Comparison of ENCODE assay signal across 17 mouse cellular contexts in the genomic region with DNA sequence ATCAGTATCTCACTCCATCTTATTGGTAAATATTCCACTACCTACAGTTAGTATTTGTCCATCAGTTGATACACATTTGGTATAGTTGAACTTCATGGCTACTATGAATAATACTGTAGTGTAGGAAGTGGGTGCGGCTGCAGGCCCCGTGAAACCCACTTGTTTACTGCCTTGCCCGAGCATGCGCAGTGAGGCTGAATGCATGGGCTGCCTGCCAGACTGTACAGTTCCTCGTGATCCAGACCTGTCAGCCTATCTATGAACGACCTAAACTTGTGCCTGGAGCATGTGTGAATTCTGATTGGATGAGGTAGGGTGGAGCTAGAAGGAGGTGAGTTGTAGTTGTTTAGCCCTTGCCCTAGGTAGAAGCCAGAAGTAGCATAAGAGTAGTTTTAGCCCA.
DNase-seq lines count a peak whose midpoint lies in the region.
"Had no signal": no experiment of that assay in that cellular context is flagged by ENCODE, and none has a peak within 500 bp of the region (broad histone marks: within the 10 kb centered on the region; RNA-seq: fewer than 3 reads in every experiment).

No protein-coding gene starts in this region.

- peak; percentile 24 for DNase-seq in heart, postnatal 4 days
- no peak for DNase-seq in heart, adult 8-10 months (ENCODE audit: low spot score)
- DNase-seq in lung, postnatal 10 days = peak; percentile 36
- DNase-seq in lung, postnatal 36 days = no peak
- peak; percentile 17 for DNase-seq in R1 (ENCODE audit: low read depth, low spot score)
- DNase-seq in kidney, postnatal 14 days = no peak
- DNase-seq: adrenal gland, postnatal 10 days; B cell, adult 2 months; cerebellum, adult 11 months; cerebellum, adult 2 months; cerebellum, adult 9-11 months; cerebellum, postnatal 25 days; forebrain, postnatal 0 days; gastrocnemius, adult 2 months; gastrocnemius, postnatal 14 days; heart, adult 18-20 months; heart, postnatal 14 days had no signal

Comparison
In these comparisons a context has a peak if more than half of its experiments do, and no peak if none do; other contexts are left out.
1. DNase-seq: peak in heart, postnatal 4 days (single experiment), lung, postnatal 10 days (single experiment) and R1 (single experiment); none in heart, adult 8-10 months (single experiment), lung, postnatal 36 days (single experiment) and kidney, postnatal 14 days (single experiment).